ENCODE assay signal across 8 mouse cellular contexts in the genomic region with DNA sequence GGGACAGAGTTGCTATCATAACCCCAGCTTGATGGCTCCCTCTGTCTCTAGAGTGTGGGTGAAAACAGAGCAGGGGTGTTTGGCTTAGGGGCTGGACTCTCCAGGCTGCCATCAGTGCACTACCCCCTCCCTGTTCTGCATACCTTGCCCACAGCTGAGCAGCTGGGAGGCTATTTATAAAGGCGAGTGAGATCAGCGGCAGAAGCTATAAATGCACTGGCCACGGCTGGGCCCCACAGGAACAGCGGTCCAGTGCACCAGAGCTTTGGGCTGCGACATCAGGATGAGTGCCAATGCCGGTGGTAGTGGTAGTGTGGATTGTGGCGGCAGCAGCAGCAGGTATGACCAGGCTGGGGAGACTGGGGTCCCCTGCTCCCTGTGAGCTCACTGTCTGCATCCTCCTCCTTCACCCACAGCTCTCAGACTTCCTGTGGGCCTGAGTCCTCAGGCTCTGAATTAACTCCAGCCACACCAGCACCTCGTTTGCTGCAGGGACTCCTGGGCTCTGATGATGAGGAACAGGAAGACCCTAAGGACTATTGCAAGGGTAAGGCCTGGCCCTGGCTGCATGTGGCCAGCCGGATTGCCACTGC. TPM values are rescaled to one million over a fixed set of nuclear protein-coding genes. Genes with fewer than 3 reads are reported as not detected.
DNase-seq lines count a peak whose midpoint lies in the region; ATAC-seq and TF ChIP-seq lines count a peak whose summit lies in the region.

A gene (plus strand): TSS at position 238 of the 593 bp plus-strand sequence.

- no peaks in the 10 kb centered on the region for H3K27me3 ChIP-seq in heart, embryonic 15.5 days
- no peaks in the 10 kb centered on the region for H3K27me3 ChIP-seq in lung, postnatal 0 days (replicated peaks; ENCODE audit: insufficient read depth, low read length)

- ATAC-seq in heart, embryonic 15.5 days (replicated peaks; ENCODE audit: insufficient number of reproducible peaks, insufficient read depth, low FRiP score, low read depth): peak; percentile 78
- peak; percentile 35; the same call in 1 of the 2 replicates for ATAC-seq in lung, postnatal 0 days

- peak within 1 kb of the TSS; percentile 56 for H3K9ac ChIP-seq in heart, embryonic 15.5 days
- H3K9ac ChIP-seq in lung, postnatal 0 days (replicated peaks; ENCODE audit: low read depth): no peak within 1 kb of the TSS

- WGBS in heart, embryonic 15.5 days: 35% methylated on average over 9 of the region's 9 CpGs
- WGBS in lung, postnatal 0 days: 36% methylated on average over 9 of the region's 9 CpGs

- H3K27ac ChIP-seq in left cerebral cortex, adult 2 months: peak within 1 kb of the TSS; percentile 82
- peak within 1 kb of the TSS; percentile 90 for H3K27ac ChIP-seq in gastrocnemius, adult 2 months
- peak within 1 kb of the TSS; percentile 92 for H3K27ac ChIP-seq in heart, embryonic 15.5 days
- no peak within 1 kb of the TSS for H3K27ac ChIP-seq in lung, postnatal 0 days (ENCODE audit: low read length)

- H3K36me3 ChIP-seq in heart, embryonic 15.5 days: peaks cover 16% of the 10 kb centered on the region; the same call in 1 of the 2 replicates
- H3K36me3 ChIP-seq in lung, postnatal 0 days (ENCODE audit: insufficient read depth, low read length): 0 out of 2 replicates have a peak, but pooled peaks cover under 1% of the 10 kb centered on the region

- no peaks in the 10 kb centered on the region for H3K9me3 ChIP-seq in heart, embryonic 15.5 days (replicated peaks)
- H3K9me3 ChIP-seq in lung, postnatal 0 days (ENCODE audit: low read length): no peaks in the 10 kb centered on the region

- peaks cover 7% of the 10 kb centered on the region for H3K4me1 ChIP-seq in heart, embryonic 15.5 days (replicated peaks)
- H3K4me1 ChIP-seq in lung, postnatal 0 days (ENCODE audit: insufficient read depth, low read depth, low read length): no peaks in the 10 kb centered on the region

- TF ChIP-seq EP300 in lung, postnatal 0 days (IDR thresholded peaks at IDR 0.05): no peak

- peak within 1 kb of the TSS; percentile 57 for H3K4me2 ChIP-seq in heart, embryonic 15.5 days
- no peak within 1 kb of the TSS for H3K4me2 ChIP-seq in lung, postnatal 0 days (replicated peaks; ENCODE audit: low read depth, low read length)

- no peak within 1 kb of the TSS for H3K4me3 ChIP-seq in left cerebral cortex, adult 2 months
- H3K4me3 ChIP-seq in gastrocnemius, adult 2 months: peak within 1 kb of the TSS; percentile 71
- peak within 1 kb of the TSS; percentile 46 for H3K4me3 ChIP-seq in heart, embryonic 15.5 days
- no peak within 1 kb of the TSS for H3K4me3 ChIP-seq in lung, postnatal 0 days (ENCODE audit: low read depth, low read length)

- TF ChIP-seq CTCF in left cerebral cortex, adult 2 months (IDR thresholded peaks at IDR 0.05): no peak
- no peak for TF ChIP-seq CTCF in gastrocnemius, adult 2 months (IDR thresholded peaks at IDR 0.05)
- no peak for TF ChIP-seq CTCF in lung, postnatal 0 days (IDR thresholded peaks at IDR 0.05)

- intact Hi-C loops in left cerebral cortex, adult 2 months (cut with DNase I): no loop called here
- intact Hi-C loops in gastrocnemius, adult 2 months (cut with DNase I): no loop called here

- peak in 1 of 2 experiments; percentile 35 for DNase-seq in left cerebral cortex, adult 2 months (ENCODE audit: extremely low spot score in 1 of 2, low spot score in 2 of 2)
- no peak for DNase-seq in left cerebral cortex, adult 11 months (ENCODE audit: low spot score)
- DNase-seq in gastrocnemius, adult 2 months: peak; percentile 77
- DNase-seq in lung, postnatal 0 days (ENCODE audit: low spot score): no peak
- DNase-seq in ovary, postnatal 10 days (ENCODE audit: low spot score): no peak
- DNase-seq in c-Kit-positive CD71-positive TER-119-positive erythroid progenitor cells, embryonic 14.5 days (ENCODE audit: low spot score): no peak
- DNase-seq in thymus, postnatal 25 days: no peak

RNA-seq across cellular contexts. Expression of the gene that starts here (rescaled TPM):
- 1 to 10 TPM; 8.0 to 8.1 TPM for total RNA-seq in left cerebral cortex, adult 2 months (2021)
- 10 to 100 TPM; 34.6 to 41.2 TPM for total RNA-seq in gastrocnemius, adult 2 months (2021)
- polyA plus RNA-seq in heart, embryonic 15.5 days (2015; fragmentation: Nextera tagmentation; extraction: Ambion mirVana): 82.3 and 85.7 TPM in 2 replicates
- 2.2 and 2.3 TPM in 2 replicates for polyA plus RNA-seq in lung, postnatal 0 days (2015; fragmentation: Nextera tagmentation; extraction: Ambion mirVana)

Comparison
In these comparisons a context has a peak if more than half of its experiments do, and no peak if none do; other contexts are left out.
1. RNA of the gene that starts here (polyA plus RNA-seq): 82.3 to 85.7 TPM in heart, embryonic 15.5 days; 2.2 to 2.3 TPM in lung, postnatal 0 days; every median in the first group is over 10 times any median in the second.
2. H3K4me3 ChIP-seq: peak in gastrocnemius, adult 2 months (single experiment) and heart, embryonic 15.5 days (single experiment); none in left cerebral cortex, adult 2 months (single experiment) and lung, postnatal 0 days (single experiment).